Mouse (Mus musculus): ENCODE results near the gene Galns. TPM values are rescaled to one million over a fixed set of nuclear protein-coding genes. Genes with fewer than 3 reads are reported as not detected.

Galns gene
- polyA plus RNA-seq, 1 experiment from 2014 or later = 6.4 TPM

- WGBS = 74% methylated on average over 5 of the region's 5 CpGs
- Histone ChIP-seq H3K27ac (ENCODE audit: low read depth, low read length) (no peak overlapping the region), H3K4me1 (ENCODE audit: control insufficient read depth, insufficient read depth, low read length) (no peaks in the 10 kb centered on the region; the same call in 1 of the 2 replicates), H3K9ac (ENCODE audit: low read length) (no peak overlapping the region), H3K9me3 (ENCODE audit: control insufficient read depth, low read length) (no peaks in the 10 kb centered on the region), H3K4me2 (no peak overlapping the region), H3K4me3 (ENCODE audit: low read depth, low read length) (no peak overlapping the region), H3K36me3 (ENCODE audit: control insufficient read depth, insufficient read depth, low read length) (no peaks in the 10 kb centered on the region), H3K27me3 (ENCODE audit: control insufficient read depth, insufficient read depth, low read length) (no peaks in the 10 kb centered on the region)
- ATAC-seq (ENCODE audit: low FRiP score) (no peak), DNase-seq (ENCODE audit: low spot score, missing footprints) (no peak)
Measured at GRCm38 (mm10) chr8:122624653-122625052, 13.4 kb upstream of the Galns start.

GRCm38 (mm10) chr8:122623844-122624642, 12.8 kb upstream of the Galns start:
- H3K4me3 ChIP-seq (ENCODE audit: low read depth, low read length) = no peak overlapping the region
- H3K27ac ChIP-seq (ENCODE audit: low read depth, low read length) = no peak overlapping the region
- H3K36me3 ChIP-seq (ENCODE audit: control insufficient read depth, insufficient read depth, low read length) = no peaks in the 10 kb centered on the region
- ATAC-seq (ENCODE audit: low FRiP score) (no peak), DNase-seq (ENCODE audit: low spot score, missing footprints) (no peak)
- H3K27me3 ChIP-seq (ENCODE audit: control insufficient read depth, insufficient read depth, low read length) = no peaks in the 10 kb centered on the region
- H3K9ac ChIP-seq (ENCODE audit: low read length) = no peak overlapping the region
- WGBS = 88% methylated on average over 16 of the region's 17 CpGs
- H3K9me3 ChIP-seq (ENCODE audit: control insufficient read depth, low read length) = no peaks in the 10 kb centered on the region
- no peak overlapping the region for H3K4me2 ChIP-seq
- H3K4me1 ChIP-seq (ENCODE audit: control insufficient read depth, insufficient read depth, low read length) = no peaks in the 10 kb centered on the region

GRCm38 (mm10) chr8:122622727-122623126, 11.5 kb upstream of the Galns start, which contains the start of gene Pabpn1l:
Gene Pabpn1l (minus strand): TSS chr8:122622739.
- ATAC-seq (ENCODE audit: low FRiP score) (no peak), DNase-seq (ENCODE audit: low spot score, missing footprints) (no peak)
- Histone ChIP-seq H3K9me3 (ENCODE audit: control insufficient read depth, low read length) (no peaks in the 10 kb centered on the region), H3K27me3 (ENCODE audit: control insufficient read depth, insufficient read depth, low read length) (no peaks in the 10 kb centered on the region), H3K36me3 (ENCODE audit: control insufficient read depth, insufficient read depth, low read length) (no peaks in the 10 kb centered on the region), H3K4me1 (ENCODE audit: control insufficient read depth, insufficient read depth, low read length) (no peaks in the 10 kb centered on the region; the same call in 1 of the 2 replicates), H3K9ac (ENCODE audit: low read length) (no peak within 1 kb of the TSS), H3K27ac (ENCODE audit: low read depth, low read length) (no peak within 1 kb of the TSS), H3K4me3 (ENCODE audit: low read depth, low read length) (no peak within 1 kb of the TSS), H3K4me2 (no peak within 1 kb of the TSS)
- WGBS = 55% methylated on average over 6 of the region's 6 CpGs

- Histone ChIP-seq H3K4me1 (ENCODE audit: control insufficient read depth, insufficient read depth, low read length) (no peaks in the 10 kb centered on the region; the same call in 1 of the 2 replicates), H3K36me3 (ENCODE audit: control insufficient read depth, insufficient read depth, low read length) (no peaks in the 10 kb centered on the region), H3K4me2 (no peak overlapping the region), H3K27me3 (ENCODE audit: control insufficient read depth, insufficient read depth, low read length) (no peaks in the 10 kb centered on the region), H3K4me3 (ENCODE audit: low read depth, low read length) (no peak overlapping the region), H3K9me3 (ENCODE audit: control insufficient read depth, low read length) (no peaks in the 10 kb centered on the region), H3K27ac (ENCODE audit: low read depth, low read length) (no peak overlapping the region), H3K9ac (ENCODE audit: low read length) (no peak overlapping the region)
- ATAC-seq (ENCODE audit: low FRiP score) (no peak), DNase-seq (ENCODE audit: low spot score, missing footprints) (no peak)
- WGBS = 38% methylated on average over 5 of the region's 5 CpGs
Measured at GRCm38 (mm10) chr8:122620446-122620845, 9.2 kb upstream of the Galns start.

GRCm38 (mm10) chr8:122618660-122619378, 7.6 kb upstream of the Galns start:
- DNase-seq (ENCODE audit: low spot score, missing footprints) (no peak), ATAC-seq (ENCODE audit: low FRiP score) (0 out of 2 replicates have a peak, but pooled peaks have one; percentile 8)
- Histone ChIP-seq H3K36me3 (ENCODE audit: control insufficient read depth, insufficient read depth, low read length) (no peaks in the 10 kb centered on the region), H3K4me2 (no peak overlapping the region), H3K9ac (ENCODE audit: low read length) (no peak overlapping the region), H3K9me3 (ENCODE audit: control insufficient read depth, low read length) (no peaks in the 10 kb centered on the region), H3K4me1 (ENCODE audit: control insufficient read depth, insufficient read depth, low read length) (no peaks in the 10 kb centered on the region; the same call in 1 of the 2 replicates), H3K4me3 (ENCODE audit: low read depth, low read length) (no peak overlapping the region), H3K27ac (ENCODE audit: low read depth, low read length) (no peak overlapping the region), H3K27me3 (ENCODE audit: control insufficient read depth, insufficient read depth, low read length) (no peaks in the 10 kb centered on the region)
- 74% methylated on average over 6 of the region's 6 CpGs for WGBS

GRCm38 (mm10) chr8:122617947-122618546, 6.8 kb upstream of the Galns start:
- H3K4me1 ChIP-seq (ENCODE audit: control insufficient read depth, insufficient read depth, low read length) = no peaks in the 10 kb centered on the region; the same call in 1 of the 2 replicates
- ATAC-seq (ENCODE audit: low FRiP score) = peak; percentile 45
- 38% methylated on average over 5 of the region's 7 CpGs for WGBS

GRCm38 (mm10) chr8:122616181-122616905, 5.1 kb upstream of the Galns start:
- H3K27me3 ChIP-seq (ENCODE audit: control insufficient read depth, insufficient read depth, low read length) = no peaks in the 10 kb centered on the region
- peaks cover 9% of the 10 kb centered on the region for H3K4me1 ChIP-seq (ENCODE audit: control insufficient read depth, insufficient read depth, low read length)
- DNase-seq (ENCODE audit: low spot score, missing footprints) = no peak
- ATAC-seq (ENCODE audit: low FRiP score) = no peak
- H3K4me2 ChIP-seq = no peak overlapping the region
- no peak overlapping the region for H3K9ac ChIP-seq (ENCODE audit: low read length)
- H3K36me3 ChIP-seq (ENCODE audit: control insufficient read depth, insufficient read depth, low read length) = no peaks in the 10 kb centered on the region
- no peak overlapping the region for H3K27ac ChIP-seq (ENCODE audit: low read depth, low read length)
- H3K9me3 ChIP-seq (ENCODE audit: control insufficient read depth, low read length) = no peaks in the 10 kb centered on the region
- no peak overlapping the region for H3K4me3 ChIP-seq (ENCODE audit: low read depth, low read length)
- WGBS = 77% methylated on average over 9 of the region's 9 CpGs

More at GRCm38 (mm10) chr8:122617947-122618546, 6.8 kb upstream of the Galns start:
- no peak overlapping the region for H3K27ac ChIP-seq (ENCODE audit: low read depth, low read length)
- no peaks in the 10 kb centered on the region for H3K9me3 ChIP-seq (ENCODE audit: control insufficient read depth, low read length)
- DNase-seq (ENCODE audit: low spot score, missing footprints) = peak; percentile 98
- no peak overlapping the region for H3K9ac ChIP-seq (ENCODE audit: low read length)
- no peak overlapping the region for H3K4me3 ChIP-seq (ENCODE audit: low read depth, low read length)
- no peaks in the 10 kb centered on the region for H3K27me3 ChIP-seq (ENCODE audit: control insufficient read depth, insufficient read depth, low read length)
- H3K4me2 ChIP-seq = no peak overlapping the region
- no peaks in the 10 kb centered on the region for H3K36me3 ChIP-seq (ENCODE audit: control insufficient read depth, insufficient read depth, low read length)

- peaks cover 14% of the 10 kb centered on the region for H3K4me1 ChIP-seq (ENCODE audit: control insufficient read depth, insufficient read depth, low read length)
- DNase-seq (ENCODE audit: low spot score, missing footprints) = no peak
- no peaks in the 10 kb centered on the region for H3K9me3 ChIP-seq (ENCODE audit: control insufficient read depth, low read length)
- WGBS = 3% methylated on average over 19 of the region's 20 CpGs
- peak overlapping the region; percentile 76 for H3K9ac ChIP-seq (ENCODE audit: low read length)
- peak overlapping the region; percentile 35; the same call in 1 of the 2 replicates for H3K27ac ChIP-seq (ENCODE audit: low read depth, low read length)
- H3K36me3 ChIP-seq (ENCODE audit: control insufficient read depth, insufficient read depth, low read length) = no peaks in the 10 kb centered on the region
- ATAC-seq (ENCODE audit: low FRiP score) = peak; percentile 20; the same call in 1 of the 2 replicates
- peak overlapping the region; percentile 62 for H3K4me3 ChIP-seq (ENCODE audit: low read depth, low read length)
- no peaks in the 10 kb centered on the region for H3K27me3 ChIP-seq (ENCODE audit: control insufficient read depth, insufficient read depth, low read length)
- H3K4me2 ChIP-seq = peak overlapping the region; percentile 91
Measured at GRCm38 (mm10) chr8:122610612-122611277, 518 bp downstream of the Galns start.

Data from midbrain, embryonic 11.5 days (tissue).